Mouse (Mus musculus) testis, adult 10 weeks (tissue): ENCODE results near the gene Krcc1. TPM values are rescaled to one million over a fixed set of nuclear protein-coding genes. Genes with fewer than 3 reads are reported as not detected.

Experiments used
- polyA plus RNA-seq: library from polyadenylated mRNA; stranded (reverse); fragments of 350-450 nt; fragmentation: Illumina TruSeq; extraction: RNeasy Lipid Tissue Mini Kit (QIAGEN cat#74804); gene quantifications from one replicate; pipeline ENCODE4 v1.2.3, GENCODE M21; 2014; ENCODE audit warnings: low read depth, low replicate concordance

The Krcc1 gene
- polyA plus RNA-seq: 441 TPM

DNA sequence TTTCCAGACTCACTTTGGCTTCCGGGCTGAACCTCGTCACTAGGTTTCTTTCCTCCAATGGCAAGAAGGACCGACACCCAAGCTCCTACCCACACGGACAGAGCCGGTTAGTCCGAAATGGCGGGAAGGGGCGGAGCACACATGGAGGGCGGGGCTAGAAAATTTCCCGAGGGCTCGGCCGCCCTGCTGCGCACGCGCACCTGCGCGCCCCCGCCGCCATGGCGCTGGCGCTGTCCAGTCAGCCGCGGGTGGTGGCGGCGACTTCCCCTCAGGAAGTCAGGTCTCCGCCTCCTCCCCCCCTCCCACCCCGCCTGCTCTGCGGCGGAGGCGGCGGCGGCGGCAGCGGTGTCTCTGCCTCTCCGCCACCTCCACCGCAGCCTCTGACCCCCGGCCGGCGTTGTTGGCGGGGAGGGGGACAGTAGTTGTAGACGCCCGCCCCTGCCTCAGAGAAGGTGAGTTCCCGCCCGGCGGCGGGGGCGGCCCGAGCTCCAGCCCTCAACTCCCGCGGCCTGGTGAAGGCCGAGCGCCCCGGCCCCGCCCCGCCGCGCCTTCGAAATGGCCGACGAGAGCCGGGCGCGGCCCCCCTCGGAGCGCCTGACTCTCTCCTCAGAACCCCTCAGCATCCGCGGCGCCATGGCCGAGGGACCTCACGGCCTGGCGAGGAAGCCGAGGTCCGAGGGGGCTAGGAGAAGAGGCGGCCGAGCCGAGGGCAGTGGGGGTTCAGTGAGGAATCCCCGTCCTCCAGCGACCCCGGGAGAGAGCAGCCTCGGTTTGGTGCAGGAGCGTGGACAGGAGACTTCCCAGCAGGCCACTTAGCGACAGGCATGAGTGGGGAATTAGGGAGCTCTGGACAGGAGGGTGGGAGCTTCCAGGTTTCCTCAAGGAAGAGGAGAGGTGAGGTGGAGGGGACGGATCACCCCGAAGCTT, at the start of gene Krcc1:
TSS of gene Krcc1 (plus strand) at position 289 of the 927 bp plus-strand sequence.

DNA sequence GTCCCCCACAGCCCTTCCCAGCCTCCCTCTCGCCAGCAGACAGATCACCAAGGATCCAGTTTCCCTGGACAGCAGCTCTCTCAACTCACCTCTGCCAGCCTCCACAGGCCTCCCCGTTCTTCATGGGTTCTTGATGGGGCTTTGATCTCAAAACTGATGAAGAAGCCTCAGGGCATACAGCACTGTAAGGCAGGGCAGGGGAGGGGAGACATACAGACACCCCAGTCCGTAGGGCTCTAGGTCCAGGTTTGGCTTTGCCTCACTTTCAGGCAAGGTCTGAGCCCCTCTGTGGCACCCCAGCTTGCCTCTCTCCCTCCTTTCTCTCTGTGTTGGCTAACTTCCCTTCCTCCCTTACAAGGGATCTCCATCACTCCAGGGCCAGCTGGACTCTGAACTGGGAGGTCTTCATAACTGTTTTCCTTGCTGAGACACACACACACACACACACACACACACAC, 50.4 kb downstream of the Krcc1 start, which contains the start of gene Smyd1:
TSS of gene Smyd1 (minus strand) at position 408 of the 458 bp plus-strand sequence.

DNA sequence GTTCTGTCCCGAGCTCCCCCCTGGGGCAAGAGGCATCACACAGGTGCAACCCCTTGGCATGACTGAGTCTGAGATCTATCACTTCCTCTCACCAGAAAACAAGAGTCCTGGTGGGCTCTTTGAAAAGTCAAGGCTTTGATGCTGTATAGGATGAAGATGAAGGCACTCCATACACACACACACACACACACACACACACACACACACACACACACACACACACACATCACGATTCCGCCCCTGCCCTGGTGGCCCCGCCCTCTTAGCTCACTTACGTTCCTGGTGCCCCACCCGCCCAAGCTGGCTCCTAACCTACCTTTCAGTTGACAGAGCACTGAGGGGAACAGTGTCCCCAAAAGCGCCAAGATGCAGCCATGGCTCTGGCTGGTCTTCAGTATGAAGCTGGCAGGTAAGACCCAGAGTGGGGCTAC, 51.0 kb downstream of the Krcc1 start, which contains the start of gene Cd8b1:
TSS of gene Cd8b1 (plus strand) at position 298 of the 431 bp plus-strand sequence.

Other genes starting within 250 kb of the Krcc1 start
- gene Thnsl2, start 127.2 kb upstream of the Krcc1 start, polyA plus RNA-seq: 2.1 TPM
- 2.6 TPM for gene Fabp1, start 71.8 kb upstream of the Krcc1 start, polyA plus RNA-seq
- 11.7 TPM for gene Smyd1, start 50.6 kb downstream of the Krcc1 start, polyA plus RNA-seq
- gene Cd8b1, start 51.1 kb downstream of the Krcc1 start, polyA plus RNA-seq: 0.60 TPM
- gene Cd8a, start 101.8 kb downstream of the Krcc1 start, polyA plus RNA-seq: not detected
- gene Rmnd5a, start 169.0 kb downstream of the Krcc1 start, polyA plus RNA-seq: 60.7 TPM
- 24.8 TPM for gene Rnf103, start 222.2 kb downstream of the Krcc1 start, polyA plus RNA-seq